Mouse (Mus musculus): ENCODE data around the gene Yif1b. TPM values are rescaled to one million over a fixed set of nuclear protein-coding genes. Genes with fewer than 3 reads are reported as not detected.

Yif1b gene
- polyA plus RNA-seq, 2 experiments: 107 to 139 TPM

- DNase-seq (ENCODE audit: low spot score) (no peak), ATAC-seq (ENCODE audit: low FRiP score, low read depth) (no peak)
- Histone ChIP-seq H3K9ac (ENCODE audit: low read depth, low read length, severe bottlenecking) (no peak overlapping the region), H3K36me3 (ENCODE audit: control insufficient read depth, insufficient read depth, low read length) (no peaks in the 10 kb centered on the region), H3K27me3 (ENCODE audit: control insufficient read depth, insufficient read depth, low read length) (no peaks in the 10 kb centered on the region), H3K4me2 (replicated peaks; ENCODE audit: low read depth, low read length, severe bottlenecking) (no peak overlapping the region), H3K4me3 (replicated peaks; ENCODE audit: low read length) (no peak overlapping the region), H3K9me3 (ENCODE audit: control insufficient read depth, low read length) (no peaks in the 10 kb centered on the region), H3K27ac (replicated peaks; ENCODE audit: low read depth, low read length) (no peak overlapping the region), H3K4me1 (ENCODE audit: control insufficient read depth, insufficient read depth, low read length) (peaks cover 32% of the 10 kb centered on the region)
- WGBS: 72% methylated on average over 13 of the region's 13 CpGs
- no peak for TF ChIP-seq POLR2A (IDR thresholded peaks at IDR 0.05; ENCODE audit: borderline replicate concordance, extremely low read depth, insufficient read depth, insufficient read length)
These were observed 56.1 kb downstream of the Yif1b start for GRCm38 (mm10) chr7:29294111-29294761.

- no peak overlapping the region for H3K4me2 ChIP-seq (replicated peaks; ENCODE audit: low read depth, low read length, severe bottlenecking)
- DNase-seq (ENCODE audit: low spot score) (no peak), ATAC-seq (ENCODE audit: low FRiP score, low read depth) (no peak)
- TF ChIP-seq POLR2A (IDR thresholded peaks at IDR 0.05; ENCODE audit: borderline replicate concordance, extremely low read depth, insufficient read depth, insufficient read length): no peak
- no peaks in the 10 kb centered on the region for H3K36me3 ChIP-seq (ENCODE audit: control insufficient read depth, insufficient read depth, low read length)
- H3K27me3 ChIP-seq (ENCODE audit: control insufficient read depth, insufficient read depth, low read length): no peaks in the 10 kb centered on the region
- no peak overlapping the region for H3K9ac ChIP-seq (ENCODE audit: low read depth, low read length, severe bottlenecking)
- H3K27ac ChIP-seq (replicated peaks; ENCODE audit: low read depth, low read length): no peak overlapping the region
- no peak overlapping the region for H3K4me3 ChIP-seq (replicated peaks; ENCODE audit: low read length)
- 80% methylated on average over 24 of the region's 24 CpGs for WGBS
- H3K9me3 ChIP-seq (ENCODE audit: control insufficient read depth, low read length): no peaks in the 10 kb centered on the region
- peaks cover 24% of the 10 kb centered on the region for H3K4me1 ChIP-seq (ENCODE audit: control insufficient read depth, insufficient read depth, low read length)
These were observed 57.9 kb downstream of the Yif1b start for GRCm38 (mm10) chr7:29295861-29296647.

DNA sequence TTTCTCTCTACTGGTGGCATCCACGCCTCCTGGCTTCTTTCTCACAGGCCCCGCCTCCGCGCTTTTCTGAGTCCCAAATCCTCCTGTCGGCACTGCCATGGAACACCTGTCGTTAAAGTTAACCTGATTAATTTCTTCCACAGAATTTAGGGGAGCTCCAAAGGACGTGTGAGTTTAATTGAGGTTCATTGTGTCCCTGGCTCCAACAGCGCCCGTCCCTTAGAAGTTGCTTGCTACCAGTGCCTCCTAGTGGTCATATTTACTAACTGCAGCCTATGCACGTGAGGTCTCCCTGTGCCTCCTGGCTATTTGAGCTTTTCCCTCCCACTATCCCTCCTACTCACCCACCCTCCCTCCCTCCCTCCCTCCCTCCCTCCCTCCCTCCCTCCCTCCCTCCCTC is 58.9 kb downstream of the Yif1b start:
- no peaks in the 10 kb centered on the region for H3K27me3 ChIP-seq (ENCODE audit: control insufficient read depth, insufficient read depth, low read length)
- WGBS: 10% methylated on average over 10 of the region's 10 CpGs
- no peak for TF ChIP-seq POLR2A (IDR thresholded peaks at IDR 0.05; ENCODE audit: borderline replicate concordance, extremely low read depth, insufficient read depth, insufficient read length)
- ATAC-seq (ENCODE audit: low FRiP score, low read depth) (no peak), DNase-seq (ENCODE audit: low spot score) (peak; percentile 82)
- H3K4me1 ChIP-seq (ENCODE audit: control insufficient read depth, insufficient read depth, low read length): peaks cover 15% of the 10 kb centered on the region
- no peak overlapping the region for H3K27ac ChIP-seq (replicated peaks; ENCODE audit: low read depth, low read length)
- peak overlapping the region; percentile 29; the same call in 1 of the 2 replicates for H3K4me2 ChIP-seq (replicated peaks; ENCODE audit: low read depth, low read length, severe bottlenecking)
- H3K36me3 ChIP-seq (ENCODE audit: control insufficient read depth, insufficient read depth, low read length): no peaks in the 10 kb centered on the region
- H3K9ac ChIP-seq (ENCODE audit: low read depth, low read length, severe bottlenecking): no peak overlapping the region
- no peak overlapping the region for H3K4me3 ChIP-seq (replicated peaks; ENCODE audit: low read length)
- H3K9me3 ChIP-seq (ENCODE audit: control insufficient read depth, low read length): no peaks in the 10 kb centered on the region

Other genes starting within 250 kb of the Yif1b start
- gene Ryr1, start 113.2 kb upstream of the Yif1b start, polyA plus RNA-seq (2012; rRNA removed): 26.5 and 29.2 TPM in 2 replicates
- 5.9 and 7.7 TPM in 2 replicates for gene Ryr1, start 113.2 kb upstream of the Yif1b start, polyA plus RNA-seq (2014; fragmentation: Nextera tagmentation; extraction: Ambion mirVana)
- 4.8 and 6.8 TPM in 2 replicates for gene Rasgrp4, start 103.5 kb upstream of the Yif1b start, polyA plus RNA-seq (2012; rRNA removed)
- gene Rasgrp4, start 103.5 kb upstream of the Yif1b start, polyA plus RNA-seq (2014; fragmentation: Nextera tagmentation; extraction: Ambion mirVana): 0.43 and 1.1 TPM in 2 replicates
- 18.9 and 22.7 TPM in 2 replicates for gene Fam98c, start 82.1 kb upstream of the Yif1b start, polyA plus RNA-seq (2012; rRNA removed)
- gene Fam98c, start 82.1 kb upstream of the Yif1b start, polyA plus RNA-seq (2014; fragmentation: Nextera tagmentation; extraction: Ambion mirVana): 15.7 and 17.1 TPM in 2 replicates
- 0.91 and 1.4 TPM in 2 replicates for gene Ggn, start 68.1 kb upstream of the Yif1b start, polyA plus RNA-seq (2012; rRNA removed)
- gene Ggn, start 68.1 kb upstream of the Yif1b start, polyA plus RNA-seq (2014; fragmentation: Nextera tagmentation; extraction: Ambion mirVana): 0.45 and 0.54 TPM in 2 replicates
- 14.2 and 19.4 TPM in 2 replicates for gene Spred3, start 67.9 kb upstream of the Yif1b start, polyA plus RNA-seq (2012; rRNA removed)
- gene Spred3, start 67.9 kb upstream of the Yif1b start, polyA plus RNA-seq (2014; fragmentation: Nextera tagmentation; extraction: Ambion mirVana): 3.5 and 4.2 TPM in 2 replicates
- gene Psmd8, start 57.6 kb upstream of the Yif1b start, polyA plus RNA-seq (2012; rRNA removed): 216 and 233 TPM in 2 replicates
- 264 and 268 TPM in 2 replicates for gene Psmd8, start 57.6 kb upstream of the Yif1b start, polyA plus RNA-seq (2014; fragmentation: Nextera tagmentation; extraction: Ambion mirVana)
- gene Catsperg1, start 24.3 kb upstream of the Yif1b start, polyA plus RNA-seq (2012; rRNA removed): 3.1 and 3.4 TPM in 2 replicates
- gene Catsperg1, start 24.3 kb upstream of the Yif1b start, polyA plus RNA-seq (2014; fragmentation: Nextera tagmentation; extraction: Ambion mirVana): 0.84 and 0.87 TPM in 2 replicates
- 11.4 and 19.2 TPM in 2 replicates for gene Kcnk6, start 5.8 kb upstream of the Yif1b start, polyA plus RNA-seq (2012; rRNA removed)
- gene Kcnk6, start 5.8 kb upstream of the Yif1b start, polyA plus RNA-seq (2014; fragmentation: Nextera tagmentation; extraction: Ambion mirVana): 1.6 and 2.2 TPM in 2 replicates
- gene 2200002D01Rik, start 10.1 kb downstream of the Yif1b start, polyA plus RNA-seq (2012; rRNA removed): 0.32 and 0.92 TPM in 2 replicates
- gene 2200002D01Rik, start 10.1 kb downstream of the Yif1b start, polyA plus RNA-seq (2014; fragmentation: Nextera tagmentation; extraction: Ambion mirVana): 1.2 and 3.0 TPM in 2 replicates
- 88.7 and 95.3 TPM in 2 replicates for gene Spint2, start 43.6 kb downstream of the Yif1b start, polyA plus RNA-seq (2012; rRNA removed)
- 149 and 160 TPM in 2 replicates for gene Spint2, start 43.6 kb downstream of the Yif1b start, polyA plus RNA-seq (2014; fragmentation: Nextera tagmentation; extraction: Ambion mirVana)
- 8.7 and 9.6 TPM in 2 replicates for gene Ppp1r14a, start 51.0 kb downstream of the Yif1b start, polyA plus RNA-seq (2012; rRNA removed)
- gene Ppp1r14a, start 51.0 kb downstream of the Yif1b start, polyA plus RNA-seq (2014; fragmentation: Nextera tagmentation; extraction: Ambion mirVana): 9.0 and 13.8 TPM in 2 replicates
- gene Dpf1, start 65.6 kb downstream of the Yif1b start, polyA plus RNA-seq (2012; rRNA removed): 10.6 and 10.7 TPM in 2 replicates
- gene Dpf1, start 65.6 kb downstream of the Yif1b start, polyA plus RNA-seq (2014; fragmentation: Nextera tagmentation; extraction: Ambion mirVana): 13.2 and 13.7 TPM in 2 replicates

Data from limb, embryonic 14.5 days (tissue).